Mouse (Mus musculus) brain, adult 2 months (tissue): ENCODE measurements around the gene Gm20605.

Experiments
- DNase-seq: peaks from one replicate; pipeline ENCODE4 v3.0.0; 2011; ENCODE audit warnings: low read depth, low spot score

Gm20605 gene

GRCm38 (mm10) chr5:137628498-137629305 is at the start of gene Gm20605, which contains the start of the genes Fbxo24 and Lrch4:
Gene Gm20605 (plus strand): TSS chr5:137629175.
Gene Fbxo24 (minus strand): TSS chr5:137629002.
Gene Lrch4 (plus strand): TSS chr5:137629121.
- peak; percentile 100 for DNase-seq

- DNase-seq = no peak
Observed at GRCm38 (mm10) chr5:137580246-137580645, 48.7 kb upstream of the Gm20605 start.

GRCm38 (mm10) chr5:137582702-137583101 is 46.3 kb upstream of the Gm20605 start:
- no peak for DNase-seq

GRCm38 (mm10) chr5:137583670-137584169 is 45.3 kb upstream of the Gm20605 start:
- peak; percentile 87 for DNase-seq

GRCm38 (mm10) chr5:137584976-137585375 is 44.0 kb upstream of the Gm20605 start:
- peak; percentile 85 for DNase-seq

GRCm38 (mm10) chr5:137590507-137590906 is 38.5 kb upstream of the Gm20605 start:
- no peak for DNase-seq

GRCm38 (mm10) chr5:137595921-137596320 is 33.1 kb upstream of the Gm20605 start:
- DNase-seq = no peak

- peak; percentile 41 for DNase-seq
Observed at GRCm38 (mm10) chr5:137596601-137597261, 32.2 kb upstream of the Gm20605 start.

GRCm38 (mm10) chr5:137597625-137598024 is 31.4 kb upstream of the Gm20605 start:
- no peak for DNase-seq

GRCm38 (mm10) chr5:137598100-137598826 is 30.7 kb upstream of the Gm20605 start:
- no peak for DNase-seq

GRCm38 (mm10) chr5:137599600-137599999 is 29.4 kb upstream of the Gm20605 start:
- DNase-seq = peak; percentile 37

GRCm38 (mm10) chr5:137600281-137600618 is 28.7 kb upstream of the Gm20605 start:
- no peak for DNase-seq

- DNase-seq = peak; percentile 100
Observed at GRCm38 (mm10) chr5:137600619-137601364, 28.2 kb upstream of the Gm20605 start, which contains the start of gene Mospd3. Gene Mospd3 (minus strand): TSS chr5:137601058.

- DNase-seq = no peak
Observed at GRCm38 (mm10) chr5:137601365-137601729, 27.6 kb upstream of the Gm20605 start.

- DNase-seq = no peak
Observed at GRCm38 (mm10) chr5:137607860-137608653, 20.9 kb upstream of the Gm20605 start.

GRCm38 (mm10) chr5:137608654-137609190 is 20.3 kb upstream of the Gm20605 start:
- DNase-seq = no peak

- no peak for DNase-seq
Observed at GRCm38 (mm10) chr5:137609292-137609691, 19.7 kb upstream of the Gm20605 start.

- no peak for DNase-seq
Observed at GRCm38 (mm10) chr5:137610056-137610455, 18.9 kb upstream of the Gm20605 start.

GRCm38 (mm10) chr5:137610548-137611244 is 18.3 kb upstream of the Gm20605 start:
- DNase-seq = no peak

GRCm38 (mm10) chr5:137611245-137611602 is 17.8 kb upstream of the Gm20605 start:
- DNase-seq = no peak
